Mouse (Mus musculus): ENCODE results near the gene Amfr.

Amfr gene

GRCm38 (mm10) chr8:94012013-94012951 lies at the start of gene Amfr:
Amfr (minus strand) TSS chr8:94012842.
- peak; percentile 67 for DNase-seq

- peak; percentile 34 for DNase-seq
These were observed 44.7 kb upstream of the Amfr start for GRCm38 (mm10) chr8:94057157-94057854.

GRCm38 (mm10) chr8:94052696-94053095 lies 40.1 kb upstream of the Amfr start:
- DNase-seq = no peak

- DNase-seq = no peak
These were observed 35.2 kb upstream of the Amfr start for GRCm38 (mm10) chr8:94047845-94048244.

- no peak for DNase-seq
These were observed 25.2 kb upstream of the Amfr start for GRCm38 (mm10) chr8:94037806-94038205.

- peak; percentile 94 for DNase-seq
These were observed 24.4 kb upstream of the Amfr start, which contains the start of the genes Nudt21 and Ogfod1 for GRCm38 (mm10) chr8:94036944-94037524. Nudt21 (minus strand) TSS chr8:94037031. Ogfod1 (plus strand) TSS chr8:94037198.

- peak; percentile 66 for DNase-seq
These were observed 23.9 kb upstream of the Amfr start for GRCm38 (mm10) chr8:94036541-94036940.

- DNase-seq = no peak
These were observed 22.6 kb upstream of the Amfr start for GRCm38 (mm10) chr8:94035200-94035599.

GRCm38 (mm10) chr8:94033601-94034000 lies 21.0 kb upstream of the Amfr start:
- DNase-seq = no peak

GRCm38 (mm10) chr8:94029701-94030100 lies 17.1 kb upstream of the Amfr start:
- DNase-seq = no peak

GRCm38 (mm10) chr8:94023916-94024315 lies 11.3 kb upstream of the Amfr start:
- DNase-seq = no peak

- no peak for DNase-seq
These were observed 477 bp upstream of the Amfr start for GRCm38 (mm10) chr8:94013026-94013612.

- DNase-seq = no peak
These were observed 1.3 kb downstream of the Amfr start for GRCm38 (mm10) chr8:94011076-94012012.

GRCm38 (mm10) chr8:94010101-94010705 lies 2.4 kb downstream of the Amfr start:
- peak; percentile 6 for DNase-seq

GRCm38 (mm10) chr8:94009243-94009845 lies 3.3 kb downstream of the Amfr start:
- peak; percentile 11 for DNase-seq

- DNase-seq = no peak
These were observed 8.5 kb downstream of the Amfr start for GRCm38 (mm10) chr8:94004139-94004538.

GRCm38 (mm10) chr8:93998961-93999360 lies 13.7 kb downstream of the Amfr start:
- DNase-seq = no peak

GRCm38 (mm10) chr8:93989739-93990138 lies 22.9 kb downstream of the Amfr start:
- no peak for DNase-seq

GRCm38 (mm10) chr8:93984731-93985130 lies 27.9 kb downstream of the Amfr start:
- no peak for DNase-seq

GRCm38 (mm10) chr8:93983827-93984226 lies 28.8 kb downstream of the Amfr start:
- no peak for DNase-seq

- no peak for DNase-seq
These were observed 30.9 kb downstream of the Amfr start for GRCm38 (mm10) chr8:93981679-93982215.

All from thymus, postnatal 25 days (tissue).